Mouse (Mus musculus) liver, adult (tissue): ENCODE data around the gene Syap1.

Experiments used
- GATA4 ChIP-seq: IDR thresholded peaks from 2 replicates; pipeline ENCODE4 v1.6.1; 2014; ENCODE audit warnings: mild to moderate bottlenecking, low read length; ENCODE audit not compliant: insufficient replicate concordance

Gene Syap1

GRCm38 (mm10) chrX:162887931-162888511 lies at the start of gene Syap1:
Gene Syap1 (minus strand): TSS chrX:162888447.
- no peak for TF ChIP-seq GATA4

GRCm38 (mm10) chrX:162931467-162931866 lies 43.2 kb upstream of the Syap1 start:
- no peak for TF ChIP-seq GATA4

- no peak for TF ChIP-seq GATA4
Observed at GRCm38 (mm10) chrX:162921487-162922125, 33.4 kb upstream of the Syap1 start.

GRCm38 (mm10) chrX:162915697-162916096 lies 27.4 kb upstream of the Syap1 start:
- no peak for TF ChIP-seq GATA4

- TF ChIP-seq GATA4, result no peak
Observed at GRCm38 (mm10) chrX:162913651-162914050, 25.4 kb upstream of the Syap1 start.

- no peak for TF ChIP-seq GATA4
Observed at GRCm38 (mm10) chrX:162907554-162907953, 19.3 kb upstream of the Syap1 start.

- no peak for TF ChIP-seq GATA4
Observed at GRCm38 (mm10) chrX:162902040-162902734, 13.9 kb upstream of the Syap1 start.

- no peak for TF ChIP-seq GATA4
Observed at GRCm38 (mm10) chrX:162901371-162902039, 13.3 kb upstream of the Syap1 start.

GRCm38 (mm10) chrX:162900938-162901337 lies 12.7 kb upstream of the Syap1 start, which contains the start of gene Ctps2:
Gene Ctps2 (plus strand): TSS chrX:162901238.
- no peak for TF ChIP-seq GATA4

GRCm38 (mm10) chrX:162878236-162878635 lies 10.0 kb downstream of the Syap1 start:
- no peak for TF ChIP-seq GATA4

GRCm38 (mm10) chrX:162873761-162874160 lies 14.5 kb downstream of the Syap1 start:
- no peak for TF ChIP-seq GATA4

GRCm38 (mm10) chrX:162871734-162872517 lies 16.3 kb downstream of the Syap1 start:
- no peak for TF ChIP-seq GATA4

GRCm38 (mm10) chrX:162868294-162868965 lies 19.8 kb downstream of the Syap1 start:
- no peak for TF ChIP-seq GATA4

GRCm38 (mm10) chrX:162848682-162849081 lies 39.6 kb downstream of the Syap1 start:
- no peak for TF ChIP-seq GATA4
